Mouse (Mus musculus) skeletal muscle tissue, adult 2 months (tissue): Measurements from ENCODE around the gene Arhgap18.
A peak's percentile ranks its signal among the peaks of the same experiment; 100 is the strongest.
"Not testable (repeated sequence)": the region's sequence is repeated elsewhere in the genome, so short reads cannot be mapped to it uniquely, and the experiment has no call there.

ENCODE experiments used
- DNase-seq: peaks from one replicate; pipeline ENCODE4 v3.0.0-alpha.2; 2012; ENCODE audit warnings: low read depth, low spot score

Gene Arhgap18

DNA sequence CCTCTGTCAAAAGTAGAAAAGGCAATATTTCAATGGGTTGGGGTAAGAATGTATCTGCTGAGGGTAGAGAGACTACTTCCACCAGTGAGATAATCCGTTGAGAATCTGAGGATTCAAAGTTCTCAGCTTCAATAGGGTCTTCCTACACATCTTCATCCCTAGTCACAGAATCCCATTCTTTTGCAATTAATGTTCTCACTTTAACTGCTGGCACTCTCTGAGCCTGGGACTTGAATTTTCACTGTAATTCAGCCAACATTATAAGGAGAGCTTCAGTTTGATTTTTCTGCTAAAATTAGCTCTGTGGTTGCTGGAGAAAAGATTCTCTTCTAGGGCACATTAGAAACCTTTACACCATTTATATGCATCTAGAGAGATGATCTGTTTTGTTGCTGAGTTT is 150.6 kb downstream of the Arhgap18 start:
- no peak for DNase-seq

DNA sequence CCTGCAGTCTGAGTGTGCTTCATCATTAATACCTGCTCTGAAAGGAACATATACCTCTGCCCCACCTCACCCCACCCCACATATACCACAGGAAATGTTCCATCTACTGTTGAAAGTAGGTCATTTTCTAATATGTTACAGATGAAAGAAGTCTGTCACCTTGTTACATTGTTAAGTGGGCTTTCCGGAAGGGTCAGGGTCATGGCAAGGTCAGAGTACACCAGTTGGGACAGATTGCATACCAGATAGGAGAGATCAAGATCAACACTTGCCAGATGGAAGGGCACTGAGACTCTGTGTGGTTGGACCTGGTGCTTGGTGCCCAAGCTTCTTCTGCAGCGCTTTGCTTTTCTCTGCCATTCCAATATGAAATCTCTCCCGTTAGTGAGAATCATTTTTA is 158.0 kb downstream of the Arhgap18 start:
- DNase-seq = no peak

DNA sequence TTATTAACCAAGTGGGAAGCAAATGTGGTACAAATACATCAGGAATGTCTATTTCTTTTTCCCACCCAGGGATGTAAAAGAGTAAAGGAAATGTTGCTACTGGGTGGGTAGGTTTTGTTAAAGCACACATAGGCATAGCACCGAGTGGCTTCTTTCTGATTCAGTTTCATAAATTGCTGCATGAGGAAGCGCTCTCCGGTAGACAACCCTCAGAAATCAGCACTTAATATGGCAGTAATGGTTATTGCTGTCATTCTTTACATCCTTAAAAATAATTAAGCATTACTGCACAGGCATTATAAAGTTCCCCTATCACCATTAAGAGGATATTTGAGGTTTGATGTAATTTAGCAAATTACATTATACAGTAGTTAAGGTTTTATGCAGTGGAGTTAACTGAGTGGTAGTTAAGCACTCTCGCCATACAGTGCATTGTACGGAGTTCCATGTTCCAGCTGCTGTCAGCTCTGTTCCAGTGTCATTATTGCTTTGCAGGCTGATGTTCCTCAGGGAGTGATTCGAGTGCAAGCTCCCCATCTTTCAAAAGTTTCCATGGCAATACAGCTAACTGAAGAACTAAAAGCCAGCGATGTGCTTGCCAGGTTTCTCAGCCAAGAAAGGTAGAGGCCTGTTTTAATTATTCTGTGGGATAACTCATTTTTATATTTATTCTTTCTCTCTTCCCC is 159.0 kb downstream of the Arhgap18 start:
- no peak for DNase-seq

DNA sequence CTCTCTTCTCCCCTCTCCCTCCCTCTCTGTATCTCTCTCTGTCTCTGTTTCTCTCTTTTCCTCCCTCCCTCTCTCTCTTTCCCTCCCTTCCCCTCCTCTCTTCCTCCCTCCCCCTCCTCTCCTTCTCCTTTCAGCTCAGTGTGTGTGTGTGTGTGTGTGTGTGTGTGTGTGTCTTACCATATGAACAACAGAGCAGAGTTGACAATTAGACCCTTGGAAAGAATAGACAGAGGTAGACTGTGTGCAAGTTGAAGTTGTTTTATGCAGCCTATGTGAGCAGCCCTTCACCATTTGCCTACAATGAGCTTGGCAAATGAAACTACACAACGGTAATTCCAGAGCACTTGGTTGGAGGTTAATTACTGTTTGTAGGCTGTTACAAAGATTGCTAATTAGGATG is 159.6 kb downstream of the Arhgap18 start:
- no peak for DNase-seq

DNA sequence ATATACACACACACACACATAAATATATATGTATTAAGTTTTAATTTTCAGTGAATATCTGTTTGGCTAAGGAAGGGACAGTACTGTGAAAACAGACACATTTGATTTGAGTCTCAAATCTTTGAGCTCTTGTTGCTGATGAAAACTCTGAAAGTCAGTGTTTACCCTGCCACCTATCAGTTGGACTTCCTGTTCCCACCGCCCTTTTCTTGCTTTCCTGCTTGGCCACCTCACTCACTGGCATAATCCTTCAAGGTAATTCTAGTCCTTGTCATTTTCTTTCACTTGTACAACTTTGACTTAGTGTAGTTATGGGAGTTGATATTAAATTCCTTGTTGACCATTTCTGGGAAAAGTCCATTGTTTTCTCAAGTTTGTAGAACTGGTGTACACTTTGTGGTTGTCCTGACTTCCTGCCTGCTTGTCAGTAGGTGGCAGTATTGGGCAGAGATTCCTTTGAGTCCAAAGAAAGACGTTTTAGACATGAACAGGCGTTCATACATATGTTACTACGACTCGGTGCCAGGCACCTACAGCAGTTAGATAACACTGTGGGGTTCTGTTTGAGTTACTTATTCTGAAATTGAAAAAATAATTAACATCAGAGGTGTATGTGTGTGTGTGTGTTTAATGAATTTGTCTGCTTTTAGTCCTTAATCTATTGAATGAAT is 166.2 kb downstream of the Arhgap18 start:
- DNase-seq = peak; percentile 5

DNA sequence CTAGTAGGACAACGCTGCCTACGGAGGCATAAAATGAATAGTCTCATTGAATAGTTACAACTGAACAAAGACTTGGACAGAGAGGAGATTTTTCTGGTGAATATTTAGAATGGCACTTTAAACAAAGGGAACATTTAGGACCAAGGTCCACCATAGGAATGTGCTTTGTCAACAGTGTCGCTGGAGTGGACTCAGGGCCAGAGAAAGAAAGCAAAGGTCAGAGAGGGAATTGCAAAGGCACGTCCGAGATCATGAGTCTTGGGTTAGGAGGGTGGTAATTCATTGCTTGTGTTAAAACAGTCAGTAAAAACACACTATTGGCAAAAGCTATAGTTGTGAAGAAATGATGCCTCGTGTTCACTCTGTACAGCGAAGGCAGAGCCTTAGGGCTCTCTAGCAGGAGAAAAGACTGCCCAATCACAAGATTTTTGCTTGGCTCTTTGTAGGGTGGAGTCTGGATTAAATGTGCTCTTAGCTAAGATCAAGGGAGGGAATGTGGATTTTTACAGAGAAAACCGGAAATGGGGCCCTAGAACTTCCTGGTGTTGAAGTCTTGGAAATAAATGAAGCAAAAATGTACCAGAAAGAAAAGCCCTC is 167.3 kb downstream of the Arhgap18 start:
- DNase-seq = no peak

DNA sequence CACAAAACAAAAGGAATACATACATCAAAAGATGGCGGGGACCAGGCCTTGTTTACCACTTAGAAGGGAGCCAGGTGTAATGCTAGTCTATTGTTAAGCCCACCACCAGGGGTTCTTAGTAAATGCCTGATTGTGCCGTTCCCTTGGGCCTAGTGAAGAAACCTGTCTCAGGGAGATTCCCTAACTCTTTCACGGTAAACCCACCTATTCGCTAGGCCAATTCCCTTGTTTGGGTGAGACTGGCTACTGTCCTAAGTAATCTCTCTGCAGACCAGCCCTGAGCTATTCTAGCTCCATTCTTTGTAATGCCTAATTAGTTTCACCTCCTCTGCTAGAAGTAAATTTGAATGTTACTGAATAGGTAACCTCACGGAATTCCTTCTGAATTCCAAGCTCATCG is 182.8 kb downstream of the Arhgap18 start:
- DNase-seq = not testable (repeated sequence)

DNA sequence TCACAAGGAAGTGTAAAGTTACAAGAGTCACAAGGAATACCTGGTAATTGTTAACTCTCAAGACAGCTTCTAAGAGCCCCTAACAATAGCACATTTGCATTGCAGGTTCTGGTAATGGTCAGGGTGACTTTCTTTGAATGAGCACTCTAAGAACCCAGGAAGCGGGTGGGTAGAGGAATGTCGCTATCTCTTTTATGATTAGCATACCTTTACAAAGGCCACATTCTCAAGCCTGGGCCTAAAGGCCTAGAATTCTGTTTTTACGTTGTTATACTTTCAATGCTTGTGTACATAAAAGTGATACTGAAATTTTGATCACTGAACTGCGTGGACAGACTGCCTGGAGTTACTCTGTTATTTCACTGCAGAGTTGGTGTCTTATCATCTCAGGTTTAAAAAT is 185.2 kb downstream of the Arhgap18 start:
- DNase-seq = not testable (repeated sequence)

DNA sequence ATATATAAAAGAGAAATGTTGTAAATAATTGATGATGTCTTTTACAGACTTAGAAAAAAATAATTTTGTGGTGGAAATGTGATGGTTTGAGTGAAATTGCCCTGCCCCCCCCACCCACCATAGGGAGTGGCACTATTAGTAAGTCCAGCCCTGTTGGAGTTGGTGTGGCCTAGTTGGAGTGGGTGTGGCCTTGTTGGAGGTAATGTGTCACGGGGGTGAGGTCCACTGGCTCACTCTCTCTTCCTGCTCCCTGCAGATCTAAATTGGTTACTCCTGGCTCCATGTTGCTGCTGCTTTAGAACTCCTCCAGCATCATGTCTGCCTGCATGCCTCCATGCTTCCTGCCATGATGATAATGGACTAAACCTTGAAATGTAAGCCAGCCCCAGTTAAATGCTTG is 186.3 kb downstream of the Arhgap18 start:
- DNase-seq = no peak

DNA sequence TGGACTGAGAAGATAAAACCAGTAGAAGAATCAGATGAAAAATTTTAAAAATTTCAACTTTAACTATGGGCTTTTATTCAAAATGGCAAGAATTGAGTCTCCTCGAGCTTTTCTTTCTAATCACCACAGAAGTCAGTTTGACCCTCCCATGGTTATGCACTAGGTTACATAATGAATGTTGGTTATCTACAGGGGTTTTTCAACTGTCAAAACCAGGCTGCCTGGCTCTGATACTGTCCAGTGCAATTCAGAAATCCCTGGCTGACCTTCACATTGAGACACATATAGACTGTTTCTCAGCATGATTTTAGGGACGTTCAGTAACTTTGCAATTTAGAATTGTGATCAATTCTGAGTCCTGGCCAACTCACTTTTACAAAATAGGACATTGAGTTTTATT is 195.1 kb downstream of the Arhgap18 start:
- no peak for DNase-seq

DNA sequence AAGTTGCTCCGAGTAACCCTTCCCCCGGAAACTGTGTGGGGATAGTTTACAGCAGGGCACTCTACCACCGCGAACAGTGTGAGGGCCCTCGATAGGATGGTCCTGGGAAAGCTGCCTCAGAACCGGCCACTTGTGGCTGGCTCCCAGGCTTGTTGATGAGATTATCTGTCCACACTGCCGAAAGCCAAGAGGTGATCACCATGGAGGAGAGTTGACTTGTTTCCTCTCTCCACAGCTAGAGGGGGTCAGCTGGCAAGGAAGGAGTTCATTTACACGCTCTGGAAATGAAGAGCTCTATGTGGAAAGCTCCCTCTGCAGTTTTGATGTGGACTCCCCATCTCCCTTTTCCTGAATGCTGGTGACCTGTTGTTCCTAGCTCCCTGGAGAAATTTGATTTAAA is 196.4 kb downstream of the Arhgap18 start:
- DNase-seq = no peak

DNA sequence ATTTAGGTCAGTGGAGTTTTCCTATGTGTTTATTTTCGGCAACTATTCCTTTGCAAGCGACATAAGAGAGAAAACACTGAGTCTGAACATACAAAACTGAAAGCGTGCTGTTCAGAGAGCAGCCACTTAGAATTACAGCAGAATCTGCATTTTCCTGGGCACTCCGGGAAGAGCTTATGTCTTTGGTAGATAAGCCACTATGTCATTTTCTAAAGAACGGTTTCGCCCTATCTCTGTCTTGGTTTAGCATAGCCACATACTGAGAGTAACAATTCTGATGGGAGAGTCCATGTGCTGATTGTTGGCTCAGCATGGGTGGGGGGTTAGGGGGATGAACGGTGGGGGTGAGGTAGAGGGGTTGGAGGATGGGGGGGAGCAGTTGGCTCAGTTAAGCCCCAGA is 197.2 kb downstream of the Arhgap18 start:
- no peak for DNase-seq

DNA sequence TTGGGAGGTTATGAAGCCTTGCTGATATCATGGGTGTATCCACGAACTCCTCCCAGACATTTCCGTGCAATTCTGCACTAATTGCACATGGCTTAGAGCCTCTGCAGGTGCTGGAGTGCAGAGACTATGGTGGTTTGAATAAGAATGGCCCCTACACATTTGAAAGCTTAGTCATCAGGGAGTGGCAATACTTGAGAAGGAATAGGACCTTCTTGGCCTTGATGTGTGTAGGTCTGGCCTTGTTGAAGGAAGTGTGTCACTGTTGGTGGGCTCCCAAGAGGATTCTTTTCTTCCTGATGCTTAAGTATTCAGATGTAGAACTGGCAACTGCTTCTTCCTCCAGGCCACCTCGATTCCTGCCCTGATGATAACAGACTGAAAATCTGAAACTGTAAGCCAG is 205.3 kb downstream of the Arhgap18 start:
- DNase-seq = no peak
